Mouse (Mus musculus): ENCODE measurements around the gene Sycp3. TPM values are rescaled to one million over a fixed set of nuclear protein-coding genes. Genes with fewer than 3 reads are reported as not detected.
"Not testable (repeated sequence)": the region's sequence is repeated elsewhere in the genome, so short reads cannot be mapped to it uniquely, and the experiment has no call there.

Sycp3 gene
- polyA plus RNA-seq, 1 experiment: 0.44 TPM

- no peaks in the 10 kb centered on the region for H3K4me1 ChIP-seq (ENCODE audit: control insufficient read depth, insufficient read depth, low read length)
- H3K27ac ChIP-seq (ENCODE audit: insufficient read depth, low read length): no peak overlapping the region
- H3K4me3 ChIP-seq (ENCODE audit: insufficient read depth, low read length): no peak overlapping the region
- TF ChIP-seq CTCF (IDR thresholded peaks at IDR 0.05; ENCODE audit: extremely low read depth, insufficient read depth, low read length): no peak
Observed at GRCm38 (mm10) chr10:88510503-88511271, 51.3 kb downstream of the Sycp3 start.

GRCm38 (mm10) chr10:88511355-88511754 lies 52.0 kb downstream of the Sycp3 start:
- no peak overlapping the region for H3K4me3 ChIP-seq (ENCODE audit: insufficient read depth, low read length)
- TF ChIP-seq POLR2A (IDR thresholded peaks at IDR 0.05; ENCODE audit: extremely low read depth, insufficient read depth, low read length) (no peak), CTCF (IDR thresholded peaks at IDR 0.05; ENCODE audit: extremely low read depth, insufficient read depth, low read length) (no peak)
- no peaks in the 10 kb centered on the region for H3K4me1 ChIP-seq (ENCODE audit: control insufficient read depth, insufficient read depth, low read length)
- no peak overlapping the region for H3K27ac ChIP-seq (ENCODE audit: insufficient read depth, low read length)

- TF ChIP-seq POLR2A (IDR thresholded peaks at IDR 0.05; ENCODE audit: extremely low read depth, insufficient read depth, low read length): no peak
- no peak for TF ChIP-seq CTCF (IDR thresholded peaks at IDR 0.05; ENCODE audit: extremely low read depth, insufficient read depth, low read length)
- Histone ChIP-seq H3K4me3 (ENCODE audit: insufficient read depth, low read length) (no peak overlapping the region), H3K4me1 (ENCODE audit: control insufficient read depth, insufficient read depth, low read length) (no peaks in the 10 kb centered on the region), H3K27ac (ENCODE audit: insufficient read depth, low read length) (no peak overlapping the region)
Observed at GRCm38 (mm10) chr10:88513574-88514135, 54.3 kb downstream of the Sycp3 start.

GRCm38 (mm10) chr10:88514495-88514894 lies 55.1 kb downstream of the Sycp3 start:
- no peak overlapping the region for H3K4me3 ChIP-seq (ENCODE audit: insufficient read depth, low read length)
- H3K4me1 ChIP-seq (ENCODE audit: control insufficient read depth, insufficient read depth, low read length): no peaks in the 10 kb centered on the region
- H3K27ac ChIP-seq (ENCODE audit: insufficient read depth, low read length): no peak overlapping the region
- TF ChIP-seq CTCF (IDR thresholded peaks at IDR 0.05; ENCODE audit: extremely low read depth, insufficient read depth, low read length) (no peak), POLR2A (IDR thresholded peaks at IDR 0.05; ENCODE audit: extremely low read depth, insufficient read depth, low read length) (no peak)

- H3K4me3 ChIP-seq (ENCODE audit: insufficient read depth, low read length); H3K4me1 ChIP-seq (ENCODE audit: control insufficient read depth, insufficient read depth, low read length): not testable (repeated sequence)
Observed at GRCm38 (mm10) chr10:88515049-88515448, 55.7 kb downstream of the Sycp3 start.

GRCm38 (mm10) chr10:88522795-88523194 lies 63.4 kb downstream of the Sycp3 start:
- no peak for TF ChIP-seq CTCF (IDR thresholded peaks at IDR 0.05; ENCODE audit: extremely low read depth, insufficient read depth, low read length)
- TF ChIP-seq POLR2A (IDR thresholded peaks at IDR 0.05; ENCODE audit: extremely low read depth, insufficient read depth, low read length): no peak
- H3K4me1 ChIP-seq (ENCODE audit: control insufficient read depth, insufficient read depth, low read length): no peaks in the 10 kb centered on the region

More at GRCm38 (mm10) chr10:88515049-88515448, 55.7 kb downstream of the Sycp3 start:
- H3K27ac ChIP-seq (ENCODE audit: insufficient read depth, low read length): not testable (repeated sequence)

More at GRCm38 (mm10) chr10:88522795-88523194, 63.4 kb downstream of the Sycp3 start:
- Histone ChIP-seq H3K4me3 (ENCODE audit: insufficient read depth, low read length) (no peak overlapping the region), H3K27ac (ENCODE audit: insufficient read depth, low read length) (no peak overlapping the region)

Other genes starting within 250 kb of the Sycp3 start
- gene Dram1, start 80.5 kb upstream of the Sycp3 start, polyA plus RNA-seq (2012; rRNA removed): 1.6 and 2.0 TPM in 2 replicates
- 41.1 and 43.3 TPM in 2 replicates for gene Gnptab, start 80.4 kb upstream of the Sycp3 start, polyA plus RNA-seq (2012; rRNA removed)
- 22.2 and 22.8 TPM in 2 replicates for gene Chpt1, start 44.5 kb downstream of the Sycp3 start, polyA plus RNA-seq (2012; rRNA removed)
- 2.6 and 3.3 TPM in 2 replicates for gene Mybpc1, start 145.6 kb downstream of the Sycp3 start, polyA plus RNA-seq (2012; rRNA removed)
- gene Spic, start 225.4 kb downstream of the Sycp3 start, polyA plus RNA-seq (2012; rRNA removed): not detected in 2 replicates